Mouse (Mus musculus) heart, embryonic 13.5 days (tissue): ENCODE measurements at regions not wholly inside any gene's neighbourhood (a gene's known extent, or its start where the extent isn't known, plus 50 kb on each side); places are given as distances from the start of the nearest gene placed in this dataset.

Experiments used
- ATAC-seq: fragments of 200-750 bp; cut with Nextera tagmentation; 2 replicates; pipeline ENCODE4 v1.8.0; 2017; ENCODE audit warnings: moderate TSS enrichment; ENCODE audit not compliant: insufficient number of reproducible peaks, low FRiP score, low TSS enrichment; ENCODE audit errors: extremely low read depth
- H3K27ac ChIP-seq: fragments of 300-500 bp; sonication (generic); replicated peaks from 2 replicates; pipeline ENCODE4 v1.5.1; 2015; ENCODE audit warnings: moderate library complexity, mild to moderate bottlenecking, inconsistent platforms
- H3K27me3 ChIP-seq: fragments of 300-500 bp; sonication (generic); replicated peaks from 2 replicates; pipeline ENCODE4 v1.6.1; 2015; ENCODE audit warnings: mild to moderate bottlenecking, inconsistent platforms
- H3K36me3 ChIP-seq: fragments of 300-500 bp; sonication (generic); 2 replicates; pipeline ENCODE4 v1.6.1; 2015; ENCODE audit warnings: mild to moderate bottlenecking, inconsistent platforms
- H3K4me1 ChIP-seq: fragments of 300-500 bp; sonication (generic); 2 replicates; pipeline ENCODE4 v1.6.1; 2015; ENCODE audit warnings: inconsistent platforms
- H3K4me2 ChIP-seq: fragments of 300-500 bp; sonication (generic); 2 replicates; pipeline ENCODE4 v1.6.1; 2015; ENCODE audit warnings: inconsistent platforms, mild to moderate bottlenecking, moderate library complexity
- H3K4me3 ChIP-seq: fragments of 300-500 bp; sonication (generic); 2 replicates; pipeline ENCODE4 v1.5.1; 2015; ENCODE audit warnings: moderate library complexity, mild to moderate bottlenecking, inconsistent platforms
- H3K9ac ChIP-seq: fragments of 300-500 bp; sonication (generic); 2 replicates; pipeline ENCODE4 v1.6.1; 2015; ENCODE audit warnings: inconsistent platforms, mild to moderate bottlenecking, moderate library complexity
- H3K9me3 ChIP-seq: fragments of 300-500 bp; sonication (generic); 2 replicates; pipeline ENCODE4 v1.6.1; 2016; ENCODE audit warnings: inconsistent platforms
- WGBS: fragments of 180-500 bp; shearing (Covaris S2); methylation state at CpG from one replicate; pipeline ENCODE4 v1.1.7; 2015; ENCODE audit warnings: mixed read lengths; 5-methylcytosine and 5-hydroxymethylcytosine counted together

- Histone ChIP-seq H3K9ac (no peak overlapping the region), H3K4me2 (no peak overlapping the region), H3K4me1 (peaks cover 16% of the 10 kb centered on the region), H3K9me3 (no peaks in the 10 kb centered on the region), H3K27me3 (no peaks in the 10 kb centered on the region), H3K27ac (no peak overlapping the region), H3K36me3 (no peaks in the 10 kb centered on the region), H3K4me3 (no peak overlapping the region)
- 66% methylated on average over 9 of the region's 9 CpGs for WGBS
- no peak for ATAC-seq
Measured at GRCm38 (mm10) chr9:30533091-30533779, 106.3 kb downstream of the Snx19 start.

- Histone ChIP-seq H3K27ac (no peak overlapping the region), H3K4me3 (no peak overlapping the region), H3K9ac (no peak overlapping the region), H3K4me1 (peaks cover 3% of the 10 kb centered on the region; the same call in 1 of the 2 replicates), H3K27me3 (no peaks in the 10 kb centered on the region), H3K9me3 (no peaks in the 10 kb centered on the region), H3K4me2 (no peak overlapping the region), H3K36me3 (no peaks in the 10 kb centered on the region)
- no peak for ATAC-seq
- WGBS: 48% methylated on average over 5 of the region's 5 CpGs
Measured at GRCm38 (mm10) chr9:30525086-30525485, 98.2 kb downstream of the Snx19 start.

- ATAC-seq: no peak
- no peak overlapping the region for H3K9ac ChIP-seq
- H3K9me3 ChIP-seq: no peaks in the 10 kb centered on the region
- no peak overlapping the region for H3K4me2 ChIP-seq
- no peak overlapping the region for H3K27ac ChIP-seq
- no peaks in the 10 kb centered on the region for H3K36me3 ChIP-seq
- WGBS: 68% methylated on average over 6 of the region's 6 CpGs
- H3K27me3 ChIP-seq: no peaks in the 10 kb centered on the region
- peaks cover 3% of the 10 kb centered on the region; the same call in 1 of the 2 replicates for H3K4me1 ChIP-seq
- no peak overlapping the region for H3K4me3 ChIP-seq
Measured at GRCm38 (mm10) chr9:30524401-30525066, 97.6 kb downstream of the Snx19 start.

GRCm38 (mm10) chr9:30523852-30524251 is 96.9 kb downstream of the Snx19 start:
- 86% methylated on average over 2 of the region's 2 CpGs for WGBS
- Histone ChIP-seq H3K9ac (no peak overlapping the region), H3K4me3 (no peak overlapping the region), H3K9me3 (no peaks in the 10 kb centered on the region), H3K27me3 (no peaks in the 10 kb centered on the region), H3K4me2 (no peak overlapping the region), H3K36me3 (no peaks in the 10 kb centered on the region), H3K27ac (no peak overlapping the region), H3K4me1 (peaks cover 3% of the 10 kb centered on the region; the same call in 1 of the 2 replicates)
- ATAC-seq: no peak

GRCm38 (mm10) chr9:30522595-30523350 is 95.9 kb downstream of the Snx19 start:
- H3K4me3 ChIP-seq: no peak overlapping the region
- peaks cover 3% of the 10 kb centered on the region; the same call in 1 of the 2 replicates for H3K4me1 ChIP-seq
- 79% methylated on average over 10 of the region's 10 CpGs for WGBS
- H3K36me3 ChIP-seq: no peaks in the 10 kb centered on the region
- H3K4me2 ChIP-seq: no peak overlapping the region
- ATAC-seq: no peak
- H3K27me3 ChIP-seq: no peaks in the 10 kb centered on the region
- H3K27ac ChIP-seq: no peak overlapping the region
- no peak overlapping the region for H3K9ac ChIP-seq
- H3K9me3 ChIP-seq: no peaks in the 10 kb centered on the region

- no peak overlapping the region for H3K9ac ChIP-seq
- H3K9me3 ChIP-seq: no peaks in the 10 kb centered on the region
- no peak overlapping the region for H3K4me3 ChIP-seq
- H3K36me3 ChIP-seq: no peaks in the 10 kb centered on the region
- no peak for ATAC-seq
- H3K4me2 ChIP-seq: no peak overlapping the region
- H3K27me3 ChIP-seq: no peaks in the 10 kb centered on the region
- no peak overlapping the region for H3K27ac ChIP-seq
- 86% methylated on average over 6 of the region's 6 CpGs for WGBS
- H3K4me1 ChIP-seq: peaks cover 3% of the 10 kb centered on the region; the same call in 1 of the 2 replicates
Measured at GRCm38 (mm10) chr9:30521556-30522240, 94.8 kb downstream of the Snx19 start.

GRCm38 (mm10) chr9:30520853-30521439 is 94.0 kb downstream of the Snx19 start:
- 54% methylated on average over 9 of the region's 9 CpGs for WGBS
- no peak for ATAC-seq
- Histone ChIP-seq H3K9ac (no peak overlapping the region), H3K4me3 (no peak overlapping the region), H3K9me3 (no peaks in the 10 kb centered on the region), H3K36me3 (no peaks in the 10 kb centered on the region), H3K4me1 (peaks cover 3% of the 10 kb centered on the region; the same call in 1 of the 2 replicates), H3K27me3 (no peaks in the 10 kb centered on the region), H3K27ac (no peak overlapping the region), H3K4me2 (no peak overlapping the region)

GRCm38 (mm10) chr9:30520116-30520515 is 93.2 kb downstream of the Snx19 start:
- H3K27me3 ChIP-seq: no peaks in the 10 kb centered on the region
- WGBS: 77% methylated on average over 1 of the region's 1 CpGs
- no peak for ATAC-seq
- no peak overlapping the region for H3K27ac ChIP-seq
- no peak overlapping the region for H3K4me3 ChIP-seq
- H3K9me3 ChIP-seq: no peaks in the 10 kb centered on the region
- H3K4me1 ChIP-seq: peaks cover under 1% of the 10 kb centered on the region; the same call in 1 of the 2 replicates
- no peak overlapping the region for H3K9ac ChIP-seq
- H3K36me3 ChIP-seq: no peaks in the 10 kb centered on the region
- no peak overlapping the region for H3K4me2 ChIP-seq

- Histone ChIP-seq H3K27me3 (no peaks in the 10 kb centered on the region), H3K4me3 (no peak overlapping the region), H3K9ac (no peak overlapping the region), H3K4me1 (no peaks in the 10 kb centered on the region), H3K27ac (no peak overlapping the region), H3K9me3 (no peaks in the 10 kb centered on the region), H3K36me3 (no peaks in the 10 kb centered on the region), H3K4me2 (no peak overlapping the region)
- no peak for ATAC-seq
- WGBS: 89% methylated on average over 1 of the region's 1 CpGs
Measured at GRCm38 (mm10) chr9:30519231-30519630, 92.3 kb downstream of the Snx19 start.
